Mouse (Mus musculus) left cerebral cortex, postnatal 36 days (tissue): ENCODE measurements around the gene Emx2. TPM values are rescaled to one million over a fixed set of nuclear protein-coding genes. Genes with fewer than 3 reads are reported as not detected.

Experiments used
- DNase-seq, 2 experiments: peaks; one replicate each; pipeline ENCODE4 v3.0.0; 2021 to 2022; ENCODE audit warnings: low spot score in 2 of 2, mixed read lengths in 1 of 2
- intact Hi-C: fragments of 180-260 bp; cut with DNase I; formaldehyde crosslinking; loops from one replicate; pipeline ENCODE4 v1.15.1; 2025
- total RNA-seq, 2 experiments: library from RNA; stranded (reverse); gene quantifications; 2 replicates each; pipeline ENCODE4 v1.2.3; 2021

The Emx2 gene
- total RNA-seq, 2 experiments from 2014 or later: 12.5 to 21.3 TPM

DNA sequence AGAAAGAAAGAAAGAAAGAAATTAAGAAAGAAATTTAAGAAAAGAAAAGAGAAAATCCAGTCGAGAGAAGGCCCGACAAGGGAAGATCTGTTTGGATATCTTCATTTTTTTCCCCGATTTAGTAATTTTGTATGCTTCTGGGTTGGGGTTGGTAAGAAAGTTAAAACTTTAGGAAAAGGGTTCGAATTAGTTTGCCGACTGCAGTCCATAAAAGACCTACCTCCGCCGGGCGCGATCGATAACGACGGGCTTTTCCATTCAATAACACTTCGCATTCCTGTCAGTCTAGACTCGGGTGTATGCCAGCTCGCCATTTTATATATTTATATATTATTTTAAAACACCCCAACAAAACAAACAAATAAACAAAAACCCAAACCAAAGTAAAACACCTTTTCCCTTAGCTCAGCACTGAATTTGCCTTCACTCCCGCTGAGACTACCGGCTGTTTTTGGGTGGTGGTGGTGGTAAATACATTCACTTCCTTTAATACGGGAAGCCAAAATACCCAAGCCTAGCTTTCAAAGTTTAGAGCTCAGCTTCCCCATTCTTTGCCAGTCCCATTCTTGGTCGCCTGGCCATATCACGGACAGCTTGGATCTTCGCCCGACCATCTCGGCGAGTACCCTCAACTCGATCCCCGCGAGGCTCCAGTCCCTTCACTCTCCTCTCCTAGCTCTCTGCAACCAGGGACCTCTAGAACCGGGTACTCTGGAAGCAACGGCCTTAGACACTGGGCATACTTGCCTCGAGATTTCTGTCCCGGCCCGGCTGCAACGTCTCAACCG, 2.4 kb downstream of the Emx2 start:
- no peak for DNase-seq
- intact Hi-C loops: loop anchor here (5.0 to 10.0 kb wide), 2 partner anchors 293 to 364 kb away; no protein-coding TSS in a partner anchor

DNA sequence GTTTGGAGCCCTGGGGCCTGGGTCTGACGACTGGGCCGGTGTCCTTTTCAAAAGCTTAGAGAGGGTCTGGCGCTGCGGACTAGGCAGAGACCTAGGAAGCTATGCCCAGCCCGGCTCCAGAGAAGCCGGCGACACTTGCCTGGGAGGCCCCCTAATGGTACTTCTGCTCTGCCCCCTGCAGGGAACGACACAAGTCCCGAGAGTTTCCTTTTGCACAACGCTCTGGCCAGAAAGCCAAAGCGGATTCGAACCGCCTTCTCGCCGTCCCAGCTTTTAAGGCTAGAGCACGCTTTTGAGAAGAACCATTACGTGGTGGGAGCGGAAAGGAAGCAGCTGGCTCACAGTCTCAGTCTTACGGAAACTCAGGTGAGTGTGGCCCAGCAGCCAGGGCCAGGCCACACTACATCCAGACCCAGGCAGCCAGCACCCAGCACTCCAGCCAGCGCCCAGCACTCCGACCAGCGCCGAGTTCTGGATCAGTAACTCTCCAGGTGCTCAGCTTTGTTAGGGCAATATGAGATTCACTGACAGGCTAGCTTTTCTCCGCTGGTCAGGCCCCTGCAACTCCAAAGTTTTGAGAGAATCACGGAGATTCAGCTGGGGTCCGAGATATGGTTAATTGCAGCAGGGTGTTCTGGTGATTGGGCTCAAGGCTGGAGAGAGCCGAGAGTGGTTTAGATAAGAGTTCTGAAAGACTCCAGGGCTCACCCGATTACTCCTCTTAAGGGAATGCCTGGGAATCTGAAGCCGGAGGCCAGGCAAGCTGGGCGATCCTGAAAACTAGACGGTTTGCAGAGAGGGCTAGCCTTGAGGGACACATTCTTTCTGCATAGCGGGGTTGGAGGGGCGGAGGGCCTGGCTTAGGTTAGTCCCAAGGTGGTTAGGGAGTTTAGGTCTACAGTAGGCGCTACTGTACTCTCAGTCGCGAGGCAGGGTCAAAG, 3.6 kb downstream of the Emx2 start:
- no peak for DNase-seq
- intact Hi-C loops: loop anchor here (5.0 to 10.0 kb wide), 2 partner anchors 294 to 363 kb away; no protein-coding TSS in a partner anchor

DNA sequence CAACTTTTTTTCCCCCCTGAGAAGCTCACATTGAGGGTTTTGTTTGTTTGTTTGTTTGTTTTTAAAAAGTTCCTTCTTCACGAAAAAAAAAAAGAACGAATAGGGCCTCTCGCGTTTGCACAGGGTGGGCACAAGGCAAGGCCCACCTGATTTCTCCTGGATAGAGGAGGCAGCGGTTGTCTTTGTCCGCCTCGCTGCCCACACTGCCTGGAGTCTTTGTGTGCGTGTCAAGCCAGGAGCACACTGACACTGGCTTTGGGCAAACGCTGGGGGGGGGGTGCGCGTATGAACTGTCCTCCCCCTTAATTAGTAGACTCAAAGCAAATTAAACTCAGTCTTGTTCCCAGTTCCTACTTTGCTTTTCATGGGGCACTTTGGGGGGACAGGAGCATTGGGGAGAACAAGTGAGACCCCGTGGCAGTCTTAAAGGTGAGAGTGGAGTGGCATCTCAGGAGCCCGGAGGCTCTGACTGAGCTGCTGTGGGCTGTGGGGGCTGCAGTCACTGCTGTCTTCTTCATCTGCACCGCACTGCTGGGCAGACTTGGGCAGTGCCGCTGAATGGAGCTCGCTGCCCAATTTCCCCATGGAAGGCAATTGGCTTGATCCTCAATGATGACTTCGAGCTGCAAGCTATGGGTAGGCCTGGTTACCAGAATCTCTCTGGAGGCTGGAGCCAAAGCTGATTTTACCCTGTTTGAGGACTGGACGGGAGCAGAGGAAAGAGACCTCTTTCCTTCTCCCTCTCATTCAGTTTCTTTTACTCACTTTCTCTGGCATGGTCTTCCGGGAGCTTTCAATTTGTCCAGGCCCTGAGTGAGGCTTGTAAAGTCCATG, 4.5 kb downstream of the Emx2 start:
- intact Hi-C loops: loop anchor here (5.0 to 10.0 kb wide), 2 partner anchors 295 to 362 kb away; no protein-coding TSS in a partner anchor
- DNase-seq: no peak

DNA sequence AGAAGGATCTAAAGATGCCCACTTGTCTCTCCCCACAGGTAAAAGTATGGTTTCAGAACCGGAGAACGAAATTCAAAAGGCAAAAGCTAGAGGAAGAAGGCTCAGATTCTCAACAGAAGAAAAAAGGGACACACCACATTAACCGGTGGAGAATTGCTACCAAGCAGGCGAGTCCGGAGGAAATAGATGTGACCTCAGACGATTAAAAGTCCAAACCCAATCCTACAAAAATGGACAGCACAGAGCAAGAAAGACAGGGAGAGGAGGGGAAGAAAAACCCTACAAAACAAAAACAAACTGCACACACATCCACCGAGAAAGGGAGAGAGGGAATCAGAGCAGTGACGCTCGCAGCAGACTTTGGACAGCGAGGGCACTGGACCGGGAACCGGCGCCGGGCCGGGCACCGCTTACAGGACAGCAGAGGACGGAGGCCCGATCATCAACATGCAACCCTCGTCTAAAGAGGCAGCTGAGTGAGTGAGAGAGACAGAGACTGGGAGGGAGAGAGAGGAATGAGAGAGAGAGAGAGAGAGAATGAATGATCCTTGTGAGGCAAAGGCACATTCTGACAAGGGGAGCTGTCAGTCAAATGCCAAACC, 5.8 kb downstream of the Emx2 start:
- no peak for DNase-seq
- intact Hi-C loops: loop anchor here (5.0 to 10.0 kb wide), 2 partner anchors 297 to 361 kb away; no protein-coding TSS in a partner anchor

DNA sequence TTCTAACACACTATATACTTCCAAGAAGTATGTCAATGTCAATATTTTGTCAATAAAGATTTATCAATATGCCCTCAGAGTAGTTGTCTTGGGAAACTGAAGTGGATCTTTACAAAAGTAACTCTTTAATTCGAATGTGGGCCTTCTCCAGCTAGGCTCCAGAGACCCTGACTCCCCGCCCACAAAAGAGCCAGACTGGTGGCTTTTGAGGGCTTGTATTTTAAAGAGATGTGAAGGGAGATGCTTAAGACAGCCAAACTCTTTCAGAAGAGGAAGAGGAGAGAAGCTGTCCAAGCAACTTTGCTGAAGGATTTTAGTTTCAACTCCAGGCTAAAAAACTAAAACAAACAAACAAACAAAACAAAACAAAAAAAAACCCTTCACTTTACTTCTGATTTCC, 7.1 kb downstream of the Emx2 start:
- DNase-seq: no peak
- intact Hi-C loops: loop anchor here (10.0 kb wide), 1 partner anchor 360 kb away; no protein-coding TSS in a partner anchor

DNA sequence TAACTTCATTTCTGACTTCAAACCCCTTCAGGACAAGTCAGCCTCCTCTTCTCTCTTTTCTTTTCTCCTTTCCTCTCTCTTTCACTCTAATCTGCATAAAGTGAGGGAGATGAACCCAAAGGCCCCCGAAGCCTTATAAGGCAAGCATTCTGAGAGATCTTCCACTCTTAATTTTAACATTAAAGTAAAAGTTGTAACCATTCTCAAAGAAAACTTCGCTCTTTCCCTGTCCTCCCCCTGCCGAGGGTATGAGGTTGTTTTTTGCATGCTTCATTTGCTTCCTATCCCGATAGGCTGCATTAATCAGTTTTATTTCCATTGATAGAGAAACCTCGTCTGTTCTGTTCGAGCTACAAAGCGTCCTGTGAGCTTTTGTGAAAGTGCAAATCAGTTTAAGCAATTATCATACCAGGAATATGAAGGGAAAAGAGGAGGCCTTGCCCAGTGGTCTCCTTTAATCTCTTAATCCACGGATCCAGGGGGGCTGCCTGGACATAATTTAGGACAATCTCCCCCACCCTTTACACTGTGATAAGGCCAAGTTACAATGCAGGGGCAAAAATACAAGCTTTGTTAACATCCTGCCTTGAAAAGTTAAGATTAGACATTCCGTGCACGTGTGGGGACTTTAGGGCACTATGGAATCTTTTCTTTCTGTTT, 7.7 kb downstream of the Emx2 start:
- DNase-seq: no peak
- intact Hi-C loops: loop anchor here (10.0 kb wide), 1 partner anchor 359 kb away; no protein-coding TSS in a partner anchor

DNA sequence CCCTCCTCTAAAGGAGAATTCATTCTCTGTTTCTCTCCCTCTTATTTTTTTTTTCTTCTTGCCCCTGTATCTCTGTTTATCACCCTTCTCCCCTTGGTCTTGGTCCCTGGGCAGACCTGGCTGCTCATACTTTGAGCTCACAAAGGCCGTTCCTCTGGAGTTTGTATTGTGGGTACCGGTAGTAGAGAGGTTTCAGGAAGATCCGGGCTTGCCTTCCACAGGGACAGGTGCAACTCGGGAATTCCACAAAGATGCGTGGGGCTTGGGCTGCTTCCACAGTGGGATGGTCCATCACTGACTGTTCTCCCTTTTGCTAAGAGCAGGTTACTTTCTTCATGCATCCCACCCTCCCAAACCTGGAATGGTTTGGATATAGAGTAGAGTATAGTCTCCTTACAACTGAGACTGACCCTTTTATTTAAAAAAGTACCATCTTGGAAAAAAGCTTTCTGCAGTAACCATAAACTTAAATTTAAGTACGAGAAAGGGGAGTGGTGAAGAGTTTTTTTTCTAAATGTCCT, 8.3 kb downstream of the Emx2 start:
- intact Hi-C loops: loop anchor here (10.0 kb wide), 1 partner anchor 358 kb away; no protein-coding TSS in a partner anchor
- DNase-seq: no peak

DNA sequence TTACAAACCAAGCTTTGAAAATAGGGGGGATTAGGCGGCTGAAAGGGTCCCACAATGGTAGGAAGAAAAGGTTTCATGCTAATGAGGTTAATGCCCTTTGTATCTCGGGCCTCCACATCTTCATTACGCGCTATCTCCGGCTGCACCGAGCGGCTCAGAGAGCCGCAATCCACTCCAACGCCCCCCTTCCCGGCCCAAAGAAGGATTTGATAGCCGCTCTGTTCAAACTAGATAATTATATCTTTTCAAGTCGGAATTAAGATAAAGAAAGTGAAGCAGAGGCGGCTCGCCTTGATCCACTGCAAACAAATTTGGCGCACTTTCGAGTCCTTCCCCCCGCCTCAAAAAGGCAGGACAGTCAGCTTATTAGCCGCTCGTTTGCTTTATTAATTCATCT, 8.8 kb downstream of the Emx2 start:
- DNase-seq: no peak
- intact Hi-C loops: loop anchor here (10.0 kb wide), 1 partner anchor 358 kb away; no protein-coding TSS in a partner anchor

DNA sequence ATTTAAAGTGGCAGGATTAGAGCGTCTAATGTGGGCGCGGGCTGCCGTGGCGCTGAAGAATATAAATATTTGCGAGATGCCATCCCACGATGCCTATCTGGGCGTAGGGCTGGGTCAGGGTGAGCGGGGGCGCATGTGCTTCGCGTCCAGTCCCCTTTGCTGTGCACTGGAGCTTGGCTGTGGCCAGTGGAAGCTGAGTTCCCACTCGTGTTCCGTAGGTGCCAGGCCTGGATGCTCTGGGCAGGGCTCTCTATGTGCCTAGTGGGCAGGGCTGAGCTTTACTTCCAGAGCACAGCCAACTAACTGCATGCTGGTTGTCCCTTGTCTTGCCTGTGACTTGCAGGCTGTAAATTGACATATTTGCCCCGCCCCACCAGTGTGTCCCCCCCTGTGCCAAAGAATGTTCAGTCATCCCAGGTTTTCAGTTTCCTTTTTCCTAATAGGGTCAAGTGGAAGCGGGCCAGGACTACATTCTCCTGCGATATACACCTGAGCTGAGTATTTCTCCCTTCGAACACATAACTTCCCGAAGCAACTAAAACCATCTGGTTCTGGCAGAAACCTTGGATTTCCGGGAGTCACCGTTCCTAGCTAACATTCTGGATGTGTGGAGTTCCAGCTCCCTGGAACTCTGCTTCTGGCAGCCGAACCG, 9.4 kb downstream of the Emx2 start:
- no peak for DNase-seq
- intact Hi-C loops: loop anchor here (10.0 kb wide), 1 partner anchor 357 kb away; no protein-coding TSS in a partner anchor

DNA sequence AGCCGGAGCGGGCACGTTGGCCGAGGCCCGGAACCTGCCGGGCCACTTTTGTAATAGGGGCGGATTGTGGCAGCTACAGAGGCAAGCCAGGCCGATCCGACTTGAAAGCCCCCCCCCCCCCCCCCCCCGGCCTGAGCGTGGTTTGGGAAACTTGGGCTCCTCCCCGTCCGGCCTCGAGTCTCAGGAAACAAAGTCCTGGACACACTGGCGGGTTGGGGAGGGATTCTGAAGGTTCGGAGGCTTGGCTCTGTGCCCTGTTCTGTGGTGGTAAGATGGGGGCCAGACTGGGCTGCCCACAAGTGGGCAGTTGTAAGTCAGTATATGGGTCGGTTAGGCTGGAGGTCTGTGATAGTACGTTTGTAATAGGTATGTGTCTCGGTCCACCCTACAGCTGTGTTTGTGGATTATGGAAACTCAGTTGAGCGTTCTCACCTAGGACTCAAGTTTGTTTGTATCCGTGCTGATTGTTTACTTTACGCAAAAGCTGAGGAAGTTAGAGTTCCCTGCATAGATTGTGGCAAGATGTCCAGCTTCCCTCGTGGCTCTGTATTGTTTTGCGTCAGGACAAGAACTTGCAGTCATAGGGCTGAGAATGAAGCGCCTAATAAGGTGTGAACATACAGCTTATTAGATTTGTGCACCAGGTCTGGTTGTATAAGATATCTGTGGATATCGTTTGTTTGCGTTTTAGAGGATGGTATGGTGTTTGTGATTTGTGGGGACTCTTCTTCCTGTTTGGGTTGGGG, 10.1 kb downstream of the Emx2 start:
- DNase-seq: no peak
- intact Hi-C loops: loop anchor here (10.0 kb wide), 1 partner anchor 357 kb away; no protein-coding TSS in a partner anchor

DNA sequence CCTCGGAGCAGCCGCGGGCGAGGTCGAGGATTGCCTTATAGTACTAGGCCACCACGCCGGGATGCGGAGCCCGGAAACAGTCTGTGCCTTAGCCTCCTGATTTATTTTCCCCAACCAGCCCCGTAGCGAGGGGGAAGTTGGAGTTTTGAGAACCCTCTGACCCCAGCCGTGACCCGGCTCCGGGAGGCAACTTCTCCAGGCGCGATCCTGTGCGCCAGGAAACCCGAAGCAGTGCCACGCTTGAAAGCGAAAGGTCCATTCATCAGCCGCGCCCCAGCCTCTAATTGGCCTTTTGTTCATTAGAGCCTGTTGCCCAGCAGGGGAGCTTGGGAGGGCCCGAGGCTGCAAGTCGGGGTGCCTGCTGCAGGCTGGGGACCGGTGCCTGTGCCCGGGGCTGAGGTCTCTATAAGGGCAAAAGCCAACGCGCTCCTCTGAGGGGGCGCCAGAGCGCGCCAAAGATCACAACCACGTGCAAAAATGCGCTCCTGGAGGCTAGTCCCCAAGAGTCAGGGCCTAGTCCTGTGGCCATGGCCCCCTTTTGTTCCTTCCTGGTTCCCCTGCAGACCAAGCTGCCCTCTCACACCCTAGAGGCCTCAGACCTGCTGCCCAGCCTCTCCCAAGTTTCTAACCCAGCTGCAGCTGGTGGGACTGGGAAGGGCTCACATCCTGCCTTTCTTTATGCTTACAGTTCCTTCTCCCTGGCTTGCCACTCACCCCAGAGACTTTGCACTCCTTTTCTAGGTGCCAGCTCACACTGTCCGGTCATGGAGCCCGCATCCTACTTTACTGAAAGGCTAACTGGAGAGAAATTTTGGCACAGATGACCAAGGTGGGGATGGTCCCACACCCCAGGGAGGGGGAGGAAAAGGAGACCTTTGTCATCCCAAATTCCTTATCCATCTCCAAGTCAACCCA, 11.1 kb downstream of the Emx2 start:
- intact Hi-C loops: loop anchor here (10.0 kb wide), 1 partner anchor 356 kb away; no protein-coding TSS in a partner anchor
- DNase-seq: no peak

DNA sequence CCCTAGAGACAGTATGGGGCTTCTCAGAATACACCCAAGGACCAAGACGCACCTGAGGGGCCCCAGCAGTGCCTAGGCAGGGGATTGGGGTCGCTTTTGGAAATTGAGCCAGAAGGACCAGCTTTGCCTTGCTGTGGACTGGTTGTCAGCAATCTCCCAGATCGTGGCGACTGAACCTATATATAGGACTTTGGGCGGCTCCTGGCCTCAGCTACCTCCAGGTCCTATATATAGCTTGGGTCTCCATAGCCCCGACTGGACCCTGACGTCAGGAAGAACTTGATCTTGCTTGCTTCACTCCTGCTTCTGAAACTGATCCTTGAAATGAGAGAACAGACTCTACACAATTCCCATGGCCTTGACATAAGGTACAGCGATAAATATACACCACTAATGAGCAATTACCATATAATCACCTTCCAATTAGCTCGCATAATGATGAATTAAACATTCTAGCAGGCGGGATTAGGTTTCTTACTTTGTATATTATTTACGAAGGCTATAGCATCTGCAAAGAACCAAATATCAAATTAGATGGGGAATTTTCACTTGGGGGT, 12.0 kb downstream of the Emx2 start:
- intact Hi-C loops: no loop called here
- no peak for DNase-seq

DNA sequence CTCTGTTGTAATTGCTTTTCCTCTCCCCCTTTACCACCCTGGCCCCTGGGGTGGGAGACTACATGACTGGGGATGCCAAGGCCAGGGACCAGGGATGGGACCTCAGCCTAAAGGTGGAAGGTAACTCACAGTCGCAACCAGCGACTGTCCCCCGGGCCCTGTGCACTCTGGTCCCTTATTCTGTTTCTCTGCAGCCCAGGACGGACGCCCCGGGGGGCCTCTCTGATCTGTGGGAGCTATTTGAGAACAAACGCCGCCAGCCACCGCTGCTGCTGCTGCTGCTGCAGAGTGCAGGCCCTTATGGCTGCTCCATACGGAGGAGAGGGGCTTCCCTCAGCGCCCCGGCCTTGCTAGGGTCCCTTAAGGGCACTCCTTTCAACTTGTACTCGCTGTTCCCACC, 12.7 kb downstream of the Emx2 start:
- intact Hi-C loops: no loop called here
- DNase-seq: no peak

DNA sequence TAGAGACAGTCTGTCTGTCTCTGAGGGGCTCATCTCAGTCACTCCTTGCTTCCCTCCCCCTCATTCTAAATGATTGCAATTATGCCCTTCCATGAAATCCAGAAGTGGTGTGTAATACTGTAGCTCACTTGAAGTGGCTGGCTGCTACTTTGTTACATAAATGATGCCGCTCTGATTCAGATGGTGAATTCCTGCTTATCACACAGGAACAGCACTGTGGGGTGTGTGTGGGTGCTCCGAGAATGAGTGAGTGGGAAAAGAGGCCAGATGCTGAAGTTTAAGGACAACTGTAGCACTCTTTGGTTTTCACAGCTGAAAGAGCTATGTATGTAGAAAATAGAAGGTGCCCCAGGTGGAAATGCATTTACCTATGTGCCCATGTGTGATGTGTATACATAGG, 14.7 kb downstream of the Emx2 start:
- no peak for DNase-seq
- intact Hi-C loops: no loop called here

DNA sequence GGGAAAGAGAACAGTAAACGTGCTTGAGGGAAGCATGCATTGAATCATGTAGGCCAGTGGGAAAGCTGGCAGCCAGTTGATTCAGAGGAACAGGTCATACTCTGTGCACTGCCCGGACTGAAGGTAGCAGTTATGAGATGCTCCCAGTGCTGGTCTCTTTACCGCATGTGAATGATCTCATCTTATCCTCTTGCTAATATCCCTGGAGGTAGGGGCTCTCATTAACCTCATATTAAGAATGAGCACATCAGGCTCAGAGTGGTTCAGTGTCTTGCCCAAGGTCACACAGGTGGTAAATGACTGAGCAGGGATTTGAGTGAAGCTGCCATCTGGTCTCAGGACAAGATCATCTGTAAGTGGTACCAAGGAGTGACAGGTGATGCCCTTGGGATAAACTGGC, 21.7 kb downstream of the Emx2 start:
- intact Hi-C loops: no loop called here
- DNase-seq: no peak

DNA sequence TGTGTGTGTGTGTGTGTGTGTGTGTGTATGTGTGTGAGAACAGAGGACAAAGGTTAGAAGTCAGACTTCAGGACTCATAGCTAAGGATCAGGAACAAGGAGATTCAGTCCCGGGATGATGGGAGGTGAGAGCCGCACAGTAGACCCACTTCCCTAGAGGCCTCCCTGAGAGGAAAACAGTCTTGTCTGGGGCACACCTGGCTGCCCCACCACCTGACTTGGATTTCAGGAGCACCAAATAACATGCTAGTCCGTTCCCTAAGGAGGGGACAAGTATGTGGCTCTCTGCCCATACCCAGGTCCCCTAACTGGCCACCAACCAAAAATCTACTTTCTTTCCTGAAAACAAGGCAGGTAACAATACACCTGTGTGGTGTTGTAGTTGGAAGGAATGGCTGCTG, 22.4 kb downstream of the Emx2 start:
- intact Hi-C loops: no loop called here

More for the DNA sequence above, 22.4 kb downstream of the Emx2 start:
- DNase-seq: no peak
